Mouse (Mus musculus) hindbrain, embryonic 12.5 days (tissue): ENCODE measurements around the gene Pgap3. TPM values are rescaled to one million over a fixed set of nuclear protein-coding genes. Genes with fewer than 3 reads are reported as not detected.

Source experiments
- ATAC-seq: fragments of 200-750 bp; cut with Nextera tagmentation; 2 replicates; pipeline ENCODE4 v1.8.0; 2017; ENCODE audit warnings: moderate TSS enrichment; ENCODE audit not compliant: low FRiP score
- H3K27ac ChIP-seq: fragments of 300-500 bp; sonication (generic); 2 replicates; pipeline ENCODE4 v1.5.1; 2016; ENCODE audit warnings: mild to moderate bottlenecking
- H3K27me3 ChIP-seq: fragments of 300-500 bp; sonication (generic); 2 replicates; pipeline ENCODE4 v1.6.1; 2016; ENCODE audit warnings: mild to moderate bottlenecking
- H3K36me3 ChIP-seq: fragments of 300-500 bp; sonication (generic); 2 replicates; pipeline ENCODE4 v1.6.1; 2016; ENCODE audit warnings: mild to moderate bottlenecking
- H3K4me1 ChIP-seq: fragments of 300-500 bp; sonication (generic); 2 replicates; pipeline ENCODE4 v1.6.1; 2016
- H3K4me2 ChIP-seq: fragments of 300-500 bp; sonication (generic); replicated peaks from 2 replicates; pipeline ENCODE4 v1.6.1; 2016; ENCODE audit warnings: mild to moderate bottlenecking
- H3K4me3 ChIP-seq: fragments of 300-500 bp; sonication (generic); 2 replicates; pipeline ENCODE4 v1.5.1; 2016; ENCODE audit warnings: mild to moderate bottlenecking
- H3K9ac ChIP-seq: fragments of 300-500 bp; sonication (generic); 2 replicates; pipeline ENCODE4 v1.6.1; 2016; ENCODE audit warnings: mild to moderate bottlenecking, moderate library complexity
- H3K9me3 ChIP-seq: fragments of 300-500 bp; sonication (generic); replicated peaks from 2 replicates; pipeline ENCODE4 v1.6.1; 2016; ENCODE audit warnings: mild to moderate bottlenecking
- WGBS: fragments of 180-500 bp; shearing (Covaris S2); methylation state at CpG from one replicate; pipeline ENCODE4 v1.1.7; 2016; 5-methylcytosine and 5-hydroxymethylcytosine counted together
- polyA plus RNA-seq: library from polyadenylated mRNA; unstranded; fragments of >200 nt; fragmentation: Nextera tagmentation; extraction: Ambion mirVana; gene quantifications from 2 replicates; pipeline ENCODE4 v1.2.1, GENCODE M21; 2016

Gene Pgap3
- 9.1 and 10.2 TPM in 2 replicates for polyA plus RNA-seq

DNA sequence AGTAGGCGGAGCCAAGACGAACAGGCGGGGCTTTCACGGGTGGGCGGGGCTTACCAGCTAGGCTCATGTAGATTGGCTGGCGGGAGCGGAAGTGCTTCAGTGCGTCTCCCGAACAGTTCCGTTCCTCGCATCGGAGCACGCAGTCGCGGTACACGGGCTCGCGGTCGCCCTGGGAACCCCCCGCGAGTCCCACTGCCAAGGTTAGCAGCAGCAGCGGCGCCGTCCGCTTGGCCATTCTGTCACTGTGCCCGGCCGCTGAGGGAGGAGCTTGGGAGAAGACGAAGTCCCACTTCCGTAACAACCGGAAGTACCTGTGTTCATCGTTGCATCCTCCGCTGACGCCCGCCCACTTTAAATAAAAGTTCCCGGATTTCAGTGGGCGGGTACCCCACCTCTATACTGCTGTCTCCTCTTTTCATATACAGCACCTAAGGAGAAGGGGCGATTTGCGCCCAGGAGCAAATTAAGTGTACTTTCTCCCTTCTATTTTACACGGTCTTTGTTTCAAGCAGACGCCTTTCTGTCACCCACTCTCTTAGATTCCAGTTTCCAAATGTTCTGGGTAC is at the start of gene Pgap3:
Pgap3 (minus strand) TSS at position 330 of the 566 bp plus-strand sequence.
- no peaks in the 10 kb centered on the region for H3K9me3 ChIP-seq
- peak within 1 kb of the TSS; percentile 67 for H3K9ac ChIP-seq
- ATAC-seq, result peak; percentile 91
- H3K4me2 ChIP-seq, result peak within 1 kb of the TSS; percentile 72
- under 1% methylated on average over 40 of the region's 40 CpGs for WGBS
- 0 out of 2 replicates have a peak, but pooled peaks cover 3% of the 10 kb centered on the region for H3K36me3 ChIP-seq
- peak within 1 kb of the TSS; percentile 98 for H3K27ac ChIP-seq
- peak within 1 kb of the TSS; percentile 74 for H3K4me3 ChIP-seq
- peaks cover 10% of the 10 kb centered on the region for H3K4me1 ChIP-seq
- peaks cover 19% of the 10 kb centered on the region for H3K27me3 ChIP-seq

GRCm38 (mm10) chr11:98449419-98449818 is 49.1 kb upstream of the Pgap3 start:
- Histone ChIP-seq H3K36me3 (no peaks in the 10 kb centered on the region), H3K27me3 (peaks cover 46% of the 10 kb centered on the region), H3K27ac (no peak overlapping the region), H3K9me3 (no peaks in the 10 kb centered on the region), H3K4me3 (no peak overlapping the region), H3K9ac (no peak overlapping the region), H3K4me1 (peaks cover 14% of the 10 kb centered on the region), H3K4me2 (no peak overlapping the region)
- no peak for ATAC-seq
- WGBS, result 82% methylated on average over 3 of the region's 3 CpGs

DNA sequence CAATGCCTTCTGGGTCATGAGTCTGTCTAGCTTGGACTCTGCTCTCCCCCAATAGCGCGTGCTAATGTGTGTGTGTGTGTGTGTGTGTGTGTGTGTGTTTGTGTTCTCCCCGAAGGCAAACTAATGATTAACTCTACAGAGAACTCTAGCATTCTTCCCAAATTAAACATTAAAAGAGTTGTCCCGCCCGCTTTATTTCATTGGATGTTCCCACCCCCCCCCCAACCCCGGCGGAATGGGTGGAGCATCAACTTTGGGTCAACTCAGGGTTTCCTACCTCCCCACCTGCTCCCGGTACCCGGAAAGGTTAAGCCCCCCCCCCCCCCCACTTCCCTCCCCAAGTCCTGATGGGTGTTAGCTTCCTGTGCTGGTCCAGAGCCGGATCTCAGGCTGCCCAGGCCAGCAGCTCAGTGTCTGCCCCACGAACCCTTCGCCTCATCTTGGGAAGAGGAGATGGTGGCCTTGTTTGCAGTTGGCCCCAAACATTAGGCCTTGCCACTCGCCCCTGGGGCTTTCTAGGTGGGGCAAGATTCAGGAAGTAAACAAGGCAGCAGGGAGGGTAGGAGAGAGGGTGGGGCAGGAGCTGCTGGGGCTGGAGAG is 48.0 kb upstream of the Pgap3 start:
- Histone ChIP-seq H3K27ac (no peak overlapping the region), H3K36me3 (no peaks in the 10 kb centered on the region), H3K4me2 (no peak overlapping the region), H3K9me3 (no peaks in the 10 kb centered on the region), H3K4me3 (no peak overlapping the region), H3K9ac (no peak overlapping the region), H3K27me3 (peaks cover 46% of the 10 kb centered on the region), H3K4me1 (peaks cover 14% of the 10 kb centered on the region)
- ATAC-seq, result no peak
- 36% methylated on average over 13 of the region's 13 CpGs for WGBS

DNA sequence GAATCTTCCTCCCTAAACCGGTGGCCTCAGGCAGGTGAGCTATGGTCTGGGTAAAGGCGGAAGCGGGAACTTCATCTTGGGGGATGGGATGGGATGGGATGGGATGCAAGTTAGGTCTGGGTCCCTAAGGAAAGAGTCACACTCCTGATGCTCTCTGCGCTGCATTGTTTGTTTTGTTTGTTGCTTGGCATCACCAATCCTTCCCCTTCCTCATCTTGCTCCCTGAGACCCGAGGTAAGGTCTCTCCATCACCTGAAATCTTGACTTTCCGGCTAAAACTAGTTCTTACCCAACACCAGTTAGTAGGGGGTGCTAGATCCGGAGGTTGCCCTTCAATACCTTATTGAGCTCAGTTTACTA is 47.2 kb upstream of the Pgap3 start:
- H3K4me1 ChIP-seq, result peaks cover 14% of the 10 kb centered on the region
- H3K9ac ChIP-seq, result 0 out of 2 replicates have a peak overlapping the region, but pooled peaks have one; percentile 8
- no peak for ATAC-seq
- H3K9me3 ChIP-seq, result no peaks in the 10 kb centered on the region
- H3K4me2 ChIP-seq, result peak overlapping the region; percentile 32
- H3K27me3 ChIP-seq, result peaks cover 46% of the 10 kb centered on the region
- H3K27ac ChIP-seq, result no peak overlapping the region
- no peaks in the 10 kb centered on the region for H3K36me3 ChIP-seq
- WGBS, result 7% methylated on average over 7 of the region's 7 CpGs
- H3K4me3 ChIP-seq, result peak overlapping the region; percentile 17

GRCm38 (mm10) chr11:98446562-98447474 is 46.5 kb upstream of the Pgap3 start:
- 4% methylated on average over 30 of the region's 33 CpGs for WGBS
- Histone ChIP-seq H3K4me1 (peaks cover 14% of the 10 kb centered on the region), H3K9ac (0 out of 2 replicates have a peak overlapping the region, but pooled peaks have one; percentile 8), H3K36me3 (no peaks in the 10 kb centered on the region), H3K27me3 (peaks cover 46% of the 10 kb centered on the region), H3K27ac (no peak overlapping the region), H3K4me2 (peak overlapping the region; percentile 32), H3K4me3 (peak overlapping the region; percentile 17), H3K9me3 (no peaks in the 10 kb centered on the region)
- ATAC-seq, result no peak

DNA sequence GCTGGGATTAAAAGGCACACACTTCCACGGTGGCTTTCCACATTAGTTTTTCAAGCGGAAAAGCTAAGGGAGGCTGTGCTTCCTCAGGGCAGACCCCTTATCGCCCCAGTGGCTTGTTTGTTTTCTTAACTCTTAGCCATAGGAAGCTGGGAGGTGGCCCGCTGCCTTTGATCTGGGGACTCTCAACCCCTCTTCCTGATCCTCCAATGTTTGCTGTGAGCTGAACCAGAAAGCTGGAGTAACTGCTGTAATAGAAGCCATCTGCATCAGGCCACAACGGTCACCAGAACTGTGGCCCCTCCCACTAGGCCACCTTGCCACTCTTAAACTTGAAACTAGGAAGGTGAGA is 45.9 kb upstream of the Pgap3 start, which contains the start of gene Grb7:
Grb7 (plus strand) TSS at position 182 of the 349 bp plus-strand sequence.
- Histone ChIP-seq H3K36me3 (no peaks in the 10 kb centered on the region), H3K27ac (no peak within 1 kb of the TSS), H3K9ac (0 out of 2 replicates have a peak within 1 kb of the TSS, but pooled peaks have one; percentile 8), H3K4me3 (peak within 1 kb of the TSS; percentile 17), H3K9me3 (no peaks in the 10 kb centered on the region), H3K4me2 (peak within 1 kb of the TSS; percentile 32), H3K4me1 (peaks cover 14% of the 10 kb centered on the region), H3K27me3 (peaks cover 46% of the 10 kb centered on the region)
- WGBS, result 9% methylated on average over 5 of the region's 5 CpGs
- no peak for ATAC-seq

DNA sequence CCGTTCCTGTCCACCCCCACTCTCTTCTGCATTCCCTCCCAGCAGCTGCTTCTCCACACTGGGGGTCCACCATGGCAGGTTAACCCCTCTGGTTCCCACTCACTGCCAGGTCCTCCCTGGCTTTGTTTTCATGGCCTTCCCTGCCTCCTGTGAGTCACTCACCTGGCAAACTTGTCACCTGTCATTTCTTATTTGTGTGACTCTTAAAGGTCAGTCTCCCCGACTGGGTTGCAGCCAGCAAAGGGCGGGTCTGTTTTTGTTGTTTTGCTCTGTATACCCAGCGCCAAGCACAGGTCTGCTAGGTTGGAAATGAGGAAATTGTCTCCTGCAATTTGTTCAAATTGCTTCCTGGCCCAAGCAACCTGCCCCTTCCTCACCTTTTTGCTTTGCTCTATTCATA is 45.4 kb upstream of the Pgap3 start:
- no peaks in the 10 kb centered on the region for H3K36me3 ChIP-seq
- 53% methylated on average over 4 of the region's 4 CpGs for WGBS
- no peak overlapping the region for H3K27ac ChIP-seq
- no peak overlapping the region for H3K9ac ChIP-seq
- H3K9me3 ChIP-seq, result no peaks in the 10 kb centered on the region
- H3K27me3 ChIP-seq, result peaks cover 46% of the 10 kb centered on the region
- no peak for ATAC-seq
- no peak overlapping the region for H3K4me2 ChIP-seq
- H3K4me1 ChIP-seq, result peaks cover 14% of the 10 kb centered on the region
- no peak overlapping the region for H3K4me3 ChIP-seq

DNA sequence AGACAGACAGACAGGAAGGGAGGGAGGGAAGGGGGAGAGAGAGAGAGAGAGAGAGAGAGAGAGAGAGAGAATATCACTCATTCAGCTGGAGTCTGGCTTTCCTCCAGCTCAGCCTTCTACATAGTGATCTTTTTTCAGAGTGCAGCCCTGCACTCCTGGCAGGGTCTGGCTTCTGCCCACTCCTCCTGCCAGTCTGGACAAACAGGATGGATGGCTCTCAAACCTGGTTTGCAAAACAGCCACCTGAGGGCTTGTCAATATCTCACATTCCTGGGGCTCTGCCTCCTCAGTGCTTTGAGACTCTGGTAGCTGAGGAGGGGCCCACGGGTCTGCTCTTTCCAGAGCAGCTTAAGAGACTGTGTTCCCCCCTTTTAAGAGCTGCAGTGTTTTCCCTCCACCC is 44.9 kb upstream of the Pgap3 start:
- no peaks in the 10 kb centered on the region for H3K36me3 ChIP-seq
- no peak overlapping the region for H3K27ac ChIP-seq
- no peaks in the 10 kb centered on the region for H3K9me3 ChIP-seq
- H3K9ac ChIP-seq, result no peak overlapping the region
- H3K4me2 ChIP-seq, result no peak overlapping the region
- H3K4me3 ChIP-seq, result no peak overlapping the region
- peaks cover 46% of the 10 kb centered on the region for H3K27me3 ChIP-seq
- no peak for ATAC-seq
- 41% methylated on average over 1 of the region's 1 CpGs for WGBS
- peaks cover 14% of the 10 kb centered on the region for H3K4me1 ChIP-seq

DNA sequence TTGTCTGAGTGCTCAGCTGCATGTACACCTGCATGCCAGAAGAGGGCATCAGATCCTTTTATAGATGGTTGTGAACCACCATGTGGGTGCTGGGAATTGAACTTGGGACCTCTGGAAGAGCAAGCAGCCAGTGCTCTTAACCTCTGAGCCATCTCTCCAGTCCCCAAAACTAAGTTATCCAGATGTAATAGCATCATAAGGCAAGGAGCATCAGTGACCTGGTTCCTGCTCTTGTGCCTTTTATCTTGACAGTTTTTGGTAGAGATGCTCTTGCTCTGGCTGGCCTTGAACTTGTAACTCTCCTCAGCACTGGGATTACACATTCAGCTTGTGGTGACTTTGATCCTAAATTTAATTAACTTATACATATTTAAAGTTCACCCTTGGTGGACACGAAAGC is 43.4 kb upstream of the Pgap3 start:
- 100% methylated on average over 1 of the region's 1 CpGs for WGBS
- H3K4me1 ChIP-seq, result peaks cover 14% of the 10 kb centered on the region
- peaks cover 38% of the 10 kb centered on the region for H3K27me3 ChIP-seq
- H3K27ac ChIP-seq, result no peak overlapping the region
- H3K36me3 ChIP-seq, result no peaks in the 10 kb centered on the region
- H3K4me2 ChIP-seq, result no peak overlapping the region
- no peak for ATAC-seq
- no peak overlapping the region for H3K4me3 ChIP-seq
- H3K9me3 ChIP-seq, result no peaks in the 10 kb centered on the region
- H3K9ac ChIP-seq, result no peak overlapping the region

GRCm38 (mm10) chr11:98438331-98439158 is 38.3 kb upstream of the Pgap3 start, which contains the start of gene Mien1:
Gene Mien1, minus strand, starts transcription at chr11:98438991.
- H3K9ac ChIP-seq, result peak within 1 kb of the TSS; percentile 67
- H3K27me3 ChIP-seq, result no peaks in the 10 kb centered on the region
- peaks cover 8% of the 10 kb centered on the region for H3K4me1 ChIP-seq
- peak; percentile 89 for ATAC-seq
- peaks cover 32% of the 10 kb centered on the region for H3K36me3 ChIP-seq
- 4% methylated on average over 43 of the region's 43 CpGs for WGBS
- H3K4me2 ChIP-seq, result peak within 1 kb of the TSS; percentile 83
- peak within 1 kb of the TSS; percentile 81 for H3K4me3 ChIP-seq
- H3K27ac ChIP-seq, result peak within 1 kb of the TSS; percentile 72
- no peaks in the 10 kb centered on the region for H3K9me3 ChIP-seq

GRCm38 (mm10) chr11:98437441-98437840 is 37.2 kb upstream of the Pgap3 start:
- Histone ChIP-seq H3K4me1 (peaks cover 8% of the 10 kb centered on the region), H3K9ac (no peak overlapping the region), H3K4me3 (no peak overlapping the region), H3K9me3 (no peaks in the 10 kb centered on the region), H3K36me3 (peaks cover 40% of the 10 kb centered on the region), H3K27ac (no peak overlapping the region), H3K4me2 (no peak overlapping the region), H3K27me3 (no peaks in the 10 kb centered on the region)
- WGBS, result 89% methylated on average over 6 of the region's 6 CpGs
- no peak for ATAC-seq
